Mouse (Mus musculus) heart, adult 2 months (tissue): Measurements from ENCODE around the gene Tm9sf3. TPM values are rescaled to one million over a fixed set of nuclear protein-coding genes. Genes with fewer than 3 reads are reported as not detected.
A peak's percentile ranks its signal among the peaks of the same experiment; 100 is the strongest.

Source experiments
- DNase-seq, 2 experiments: peaks; one replicate each; pipeline ENCODE4 v3.0.0; 2021
- H3K27ac ChIP-seq: fragments of 200-600 bp; 2 replicates; pipeline ENCODE4 v1.8.1; 2022
- H3K27me3 ChIP-seq: fragments of 200-500 bp; 2 replicates; pipeline ENCODE4 v1.6.1; 2012; ENCODE audit warnings: mild to moderate bottlenecking, low read length, inconsistent platforms, mixed read lengths; ENCODE audit not compliant: control insufficient read depth, insufficient read depth
- H3K36me3 ChIP-seq: fragments of 200-500 bp; 2 replicates; pipeline ENCODE4 v1.6.1; 2012; ENCODE audit warnings: low read length, inconsistent platforms; ENCODE audit not compliant: control insufficient read depth, insufficient read depth
- H3K4me1 ChIP-seq: fragments of 200-500 bp; 2 replicates; pipeline ENCODE4 v1.6.1; 2011; ENCODE audit warnings: low read length; ENCODE audit not compliant: control insufficient read depth, insufficient read depth
- H3K4me3 ChIP-seq: fragments of 200-600 bp; 2 replicates; pipeline ENCODE4 v1.8.1; 2022
- H3K79me2 ChIP-seq: fragments of 200-500 bp; replicated peaks from 2 replicates; pipeline ENCODE4 v1.6.1; 2012; ENCODE audit warnings: mild to moderate bottlenecking, inconsistent platforms, low read length, moderate library complexity, mixed read lengths; ENCODE audit not compliant: control insufficient read depth, insufficient read depth
- H3K9ac ChIP-seq: fragments of 200-500 bp; 2 replicates; pipeline ENCODE4 v1.6.1; 2012; ENCODE audit warnings: low read depth, mild to moderate bottlenecking, control low read depth, inconsistent platforms, low read length, mixed read lengths
- CTCF ChIP-seq: fragments of 200-600 bp; IDR thresholded peaks from 2 replicates; pipeline ENCODE4 v1.8.1; 2022; ENCODE audit warnings: antibody characterized with exemption, mild to moderate bottlenecking, moderate library complexity
- EP300 ChIP-seq: fragments of 200-500 bp; IDR thresholded peaks from 2 replicates; pipeline ENCODE4 v1.6.1; 2011; ENCODE audit warnings: low read depth, low read length, control low read depth; ENCODE audit not compliant: insufficient read depth
- POLR2A ChIP-seq: fragments of 200-500 bp; IDR thresholded peaks from 2 replicates; pipeline ENCODE4 v1.6.1; 2011; ENCODE audit warnings: mild to moderate bottlenecking, low read depth, low read length, control low read depth; ENCODE audit not compliant: insufficient read depth
- WGBS: fragments of 180-500 bp; shearing (Covaris S2); methylation state at CpG from one replicate; pipeline ENCODE4 v1.1.7; 2018; 5-methylcytosine and 5-hydroxymethylcytosine counted together
- intact Hi-C: fragments of 180-260 bp; cut with DNase I; formaldehyde crosslinking; loops from one replicate; pipeline ENCODE4 v1.15.1; 2025
- polyA plus RNA-seq: library from polyadenylated mRNA; depleted of rRNA; stranded (reverse); fragments of >200 nt; gene quantifications from 2 replicates; pipeline ENCODE4 v1.2.3, GENCODE M21; 2012
- total RNA-seq, 2 experiments: library from RNA; stranded (reverse); gene quantifications; 2 replicates each; pipeline ENCODE4 v1.2.3; 2021

Tm9sf3 gene
- total and polyA plus RNA-seq, 3 experiments: 27.7 to 72.7 (median 69.7) TPM

DNA sequence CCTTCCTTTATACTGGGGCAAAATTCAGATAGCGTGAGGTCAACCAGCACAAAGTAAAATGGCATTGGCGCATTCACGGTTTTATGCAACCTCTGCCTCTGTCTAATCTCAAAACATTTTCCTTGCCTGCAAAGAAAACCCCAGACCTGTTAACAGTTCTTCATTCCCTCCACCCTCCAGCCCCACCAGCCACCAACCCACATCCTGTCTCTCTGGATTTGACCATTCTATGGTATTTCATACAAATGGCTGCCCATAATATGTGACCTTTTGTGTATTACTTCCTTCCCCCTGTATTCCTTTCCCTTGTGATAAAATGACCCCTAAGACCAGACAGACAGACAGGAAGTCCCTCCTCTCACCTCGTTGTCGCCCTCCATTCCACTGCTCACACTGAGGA, 18.9 kb upstream of the Tm9sf3 start:
- intact Hi-C loops: no loop called here
- H3K9ac ChIP-seq: no peak overlapping the region
- no peaks in the 10 kb centered on the region for H3K79me2 ChIP-seq
- TF ChIP-seq CTCF (no peak), EP300 (no peak), POLR2A (no peak)
- H3K27ac ChIP-seq: no peak overlapping the region
- no peaks in the 10 kb centered on the region for H3K4me1 ChIP-seq
- no peaks in the 10 kb centered on the region for H3K36me3 ChIP-seq
- no peaks in the 10 kb centered on the region; the same call in 1 of the 2 replicates for H3K27me3 ChIP-seq
- no peak for DNase-seq
- H3K4me3 ChIP-seq: no peak overlapping the region
- 32% methylated on average over 5 of the region's 5 CpGs for WGBS

DNA sequence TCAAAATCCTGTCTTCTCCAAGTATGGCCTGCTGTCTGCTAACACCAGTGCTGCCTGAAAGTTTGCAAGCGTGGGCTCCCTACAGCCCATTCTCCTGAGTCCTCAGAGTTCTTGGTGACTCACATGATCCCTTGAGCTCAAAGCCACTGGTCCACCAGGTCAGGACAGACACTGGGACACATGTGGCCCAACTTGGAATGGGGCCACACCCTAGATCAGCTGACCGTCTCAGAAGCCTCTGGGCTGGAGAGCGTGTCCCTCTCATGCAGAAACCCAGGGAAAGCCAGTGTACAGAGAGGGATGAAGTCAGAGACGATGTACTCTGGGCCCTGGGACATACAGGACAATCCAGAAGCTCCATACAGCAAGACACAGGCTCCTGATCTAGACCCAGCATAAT, 18.4 kb upstream of the Tm9sf3 start:
- Histone ChIP-seq H3K27me3 (no peaks in the 10 kb centered on the region; the same call in 1 of the 2 replicates), H3K4me3 (no peak overlapping the region), H3K9ac (no peak overlapping the region), H3K27ac (no peak overlapping the region), H3K4me1 (no peaks in the 10 kb centered on the region), H3K36me3 (no peaks in the 10 kb centered on the region), H3K79me2 (no peaks in the 10 kb centered on the region)
- DNase-seq: peak in 1 of 2 experiments; percentile 15
- WGBS: 69% methylated on average over 4 of the region's 4 CpGs
- TF ChIP-seq CTCF (no peak), POLR2A (no peak), EP300 (no peak)
- intact Hi-C loops: no loop called here

DNA sequence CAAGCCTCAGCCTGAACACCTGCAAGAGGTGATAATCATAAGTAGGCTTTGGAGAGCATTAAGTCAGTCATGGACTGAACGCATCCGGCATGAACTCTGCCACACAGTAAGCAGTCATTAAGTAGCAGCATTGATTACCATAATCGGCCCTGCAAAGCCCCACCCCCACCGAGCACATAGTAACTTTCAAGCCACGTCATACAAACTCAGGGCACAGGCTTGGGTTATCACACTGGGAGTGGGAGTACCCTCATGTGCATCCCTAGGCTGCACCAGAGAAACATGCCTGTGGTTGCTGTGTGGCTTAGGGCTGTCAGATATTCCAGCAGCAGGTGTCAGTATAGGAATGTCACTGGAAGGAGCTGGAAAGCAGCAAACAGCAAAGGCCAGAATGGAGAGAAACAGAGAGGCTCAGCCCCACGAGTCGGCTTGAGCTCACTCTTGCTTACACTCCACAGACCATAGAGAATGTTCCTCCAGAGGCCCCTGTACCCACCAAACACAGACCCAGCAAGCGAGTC, 16.0 kb upstream of the Tm9sf3 start:
- no peaks in the 10 kb centered on the region for H3K79me2 ChIP-seq
- WGBS: 65% methylated on average over 8 of the region's 8 CpGs
- no peak overlapping the region for H3K4me3 ChIP-seq
- H3K36me3 ChIP-seq: no peaks in the 10 kb centered on the region
- no peak overlapping the region for H3K9ac ChIP-seq
- no peak overlapping the region for H3K27ac ChIP-seq
- intact Hi-C loops: no loop called here
- DNase-seq: no peak
- TF ChIP-seq CTCF (no peak), POLR2A (no peak), EP300 (no peak)
- no peaks in the 10 kb centered on the region for H3K4me1 ChIP-seq
- H3K27me3 ChIP-seq: no peaks in the 10 kb centered on the region; the same call in 1 of the 2 replicates

DNA sequence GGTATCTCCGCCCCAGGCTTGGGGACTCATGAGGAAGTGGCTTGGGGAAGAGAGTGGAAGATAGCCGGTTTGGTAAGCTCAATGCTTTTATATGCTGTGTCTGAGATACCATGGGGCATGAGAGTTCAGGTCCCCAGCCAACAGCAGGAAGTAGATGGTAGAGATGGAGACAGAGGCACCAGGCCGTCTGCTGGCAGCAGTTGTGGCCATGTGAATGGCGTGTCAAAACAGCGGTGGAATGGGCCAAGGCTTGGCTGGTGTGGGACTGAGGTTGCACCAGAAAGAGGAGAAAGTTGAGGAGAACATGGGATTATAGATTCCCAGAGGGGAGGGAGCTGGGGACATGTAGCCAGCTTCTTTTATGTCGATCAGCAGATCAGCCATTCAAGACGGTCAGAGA, 14.8 kb upstream of the Tm9sf3 start:
- no peak overlapping the region for H3K27ac ChIP-seq
- DNase-seq: no peak
- TF ChIP-seq POLR2A (no peak), CTCF (no peak), EP300 (no peak)
- no peaks in the 10 kb centered on the region for H3K36me3 ChIP-seq
- 65% methylated on average over 7 of the region's 7 CpGs for WGBS
- H3K4me1 ChIP-seq: no peaks in the 10 kb centered on the region
- H3K27me3 ChIP-seq: no peaks in the 10 kb centered on the region; the same call in 1 of the 2 replicates
- intact Hi-C loops: no loop called here
- H3K79me2 ChIP-seq: no peaks in the 10 kb centered on the region
- H3K4me3 ChIP-seq: no peak overlapping the region
- H3K9ac ChIP-seq: no peak overlapping the region

- Histone ChIP-seq H3K79me2 (no peaks in the 10 kb centered on the region), H3K4me3 (no peak overlapping the region), H3K27ac (no peak overlapping the region), H3K9ac (no peak overlapping the region), H3K27me3 (no peaks in the 10 kb centered on the region; the same call in 1 of the 2 replicates), H3K4me1 (no peaks in the 10 kb centered on the region), H3K36me3 (no peaks in the 10 kb centered on the region)
- no peak for TF ChIP-seq POLR2A
- no peak for TF ChIP-seq EP300
- TF ChIP-seq CTCF: no peak
- intact Hi-C loops: no loop called here
- 55% methylated on average over 3 of the region's 3 CpGs for WGBS
- DNase-seq: no peak
Measured at GRCm38 (mm10) chr19:41275588-41275987, 11.8 kb upstream of the Tm9sf3 start.

GRCm38 (mm10) chr19:41270906-41271305, 7.1 kb upstream of the Tm9sf3 start:
- WGBS: 73% methylated on average over 7 of the region's 7 CpGs
- Histone ChIP-seq H3K27me3 (no peaks in the 10 kb centered on the region), H3K27ac (no peak overlapping the region), H3K9ac (no peak overlapping the region), H3K4me3 (no peak overlapping the region), H3K36me3 (no peaks in the 10 kb centered on the region), H3K4me1 (no peaks in the 10 kb centered on the region), H3K79me2 (no peaks in the 10 kb centered on the region)
- intact Hi-C loops: no loop called here
- DNase-seq: no peak
- TF ChIP-seq CTCF (no peak), EP300 (no peak), POLR2A (no peak)
